Mouse (Mus musculus): ENCODE data around the gene Osbpl3.

DNA sequence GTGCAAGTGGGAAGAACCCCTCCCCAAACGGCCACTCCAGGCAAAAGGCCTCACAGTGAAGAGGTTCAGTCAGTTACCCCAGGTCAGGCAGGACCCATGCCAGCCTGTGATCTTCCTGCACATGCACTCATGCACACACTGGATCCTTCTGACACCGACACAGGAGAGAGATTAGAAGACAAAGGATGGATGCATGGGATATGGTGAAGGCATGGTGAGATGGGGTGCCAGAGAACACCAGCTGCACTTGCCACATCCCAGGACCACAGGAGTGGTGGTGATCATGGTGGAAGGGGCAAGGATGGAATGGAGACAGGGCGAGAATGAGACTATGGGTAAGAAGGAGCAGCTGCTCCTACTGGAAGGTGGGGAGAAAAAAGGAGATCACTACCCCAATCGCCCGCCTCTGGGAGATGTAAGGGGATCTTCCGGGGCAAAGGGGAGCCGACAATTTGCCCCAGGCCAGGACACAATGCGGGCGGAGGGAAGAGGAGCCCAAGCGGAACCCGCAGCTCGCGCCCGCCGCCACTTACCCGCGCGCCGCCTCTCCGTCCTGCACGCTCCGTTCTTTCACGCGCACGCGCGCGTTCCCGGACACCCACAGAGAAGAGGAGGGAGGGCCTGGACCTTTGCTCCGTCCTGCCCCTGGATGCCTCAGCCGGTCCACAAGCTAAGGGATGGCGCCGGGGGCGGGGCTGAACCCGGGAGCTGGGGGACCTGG, 194.6 kb downstream of the Osbpl3 start:
- TF ChIP-seq POLR2A (IDR thresholded peaks at IDR 0.05; ENCODE audit: insufficient read depth, low read length) = no peak
- TF ChIP-seq CTCF (IDR thresholded peaks at IDR 0.05; ENCODE audit: low read depth, low read length) = no peak

Measured in ES-Bruce4 (cell line).